Mouse (Mus musculus): Measurements from ENCODE around the gene Adamts16.

GRCm38 (mm10) chr13:70853601-70854000, 12.0 kb upstream of the Adamts16 start:
- TF ChIP-seq CTCF (IDR thresholded peaks at IDR 0.05; ENCODE audit: low read depth, low read length) (no peak), EP300 (IDR thresholded peaks at IDR 0.05; ENCODE audit: insufficient read depth, low read depth, low read length) (no peak), POLR2A (IDR thresholded peaks at IDR 0.05; ENCODE audit: insufficient read depth, low read length) (no peak)
